Mouse (Mus musculus): Measurements from ENCODE around the gene Blvra. TPM values are rescaled to one million over a fixed set of nuclear protein-coding genes. Genes with fewer than 3 reads are reported as not detected.
"Not testable (repeated sequence)": the region's sequence is repeated elsewhere in the genome, so short reads cannot be mapped to it uniquely, and the experiment has no call there.

The Blvra gene
- polyA plus RNA-seq, 1 experiment from 2014 or later, result 34.4 TPM

DNA sequence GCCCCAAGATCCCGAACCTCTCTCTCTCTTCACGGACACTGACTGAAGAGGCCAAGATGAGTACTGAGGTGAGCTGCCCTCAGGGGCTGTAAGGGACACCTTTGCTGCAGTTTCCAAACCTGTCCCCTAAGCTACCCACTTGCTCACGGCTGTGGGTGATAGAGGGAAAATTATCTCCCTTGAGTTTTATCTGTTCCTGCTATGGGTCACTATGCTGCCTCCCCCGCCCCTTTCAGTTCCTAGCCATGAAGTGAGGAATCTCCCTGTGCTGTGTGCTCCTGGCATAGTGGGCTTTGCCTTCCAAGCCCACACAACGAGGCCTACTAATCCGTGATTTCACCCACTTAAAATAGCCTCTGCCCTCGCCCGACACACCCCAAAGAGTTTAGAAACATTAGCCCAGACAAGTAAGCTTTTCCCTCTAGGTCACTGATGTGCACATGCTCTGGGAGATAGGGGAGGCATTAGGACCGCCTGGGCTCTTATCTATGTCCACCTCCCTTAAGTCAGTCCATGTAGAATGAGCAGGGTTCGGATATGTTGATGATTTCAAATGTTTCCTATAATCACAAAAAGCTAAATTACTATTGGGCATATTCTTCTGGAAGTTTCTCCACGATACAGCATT lies 10.2 kb downstream of the Blvra start:
- H3K27ac ChIP-seq (replicated peaks), result no peak overlapping the region
- H3K36me3 ChIP-seq, result no peaks in the 10 kb centered on the region
- no peak overlapping the region for H3K9ac ChIP-seq (replicated peaks)
- no peak overlapping the region for H3K4me3 ChIP-seq (replicated peaks)
- H3K4me2 ChIP-seq, result no peak overlapping the region
- no peaks in the 10 kb centered on the region for H3K9me3 ChIP-seq (replicated peaks)
- no peaks in the 10 kb centered on the region for H3K4me1 ChIP-seq
- WGBS, result 93% methylated on average over 11 of the region's 11 CpGs
- no peaks in the 10 kb centered on the region for H3K27me3 ChIP-seq (replicated peaks)
- no peak for ATAC-seq (ENCODE audit: low FRiP score)

DNA sequence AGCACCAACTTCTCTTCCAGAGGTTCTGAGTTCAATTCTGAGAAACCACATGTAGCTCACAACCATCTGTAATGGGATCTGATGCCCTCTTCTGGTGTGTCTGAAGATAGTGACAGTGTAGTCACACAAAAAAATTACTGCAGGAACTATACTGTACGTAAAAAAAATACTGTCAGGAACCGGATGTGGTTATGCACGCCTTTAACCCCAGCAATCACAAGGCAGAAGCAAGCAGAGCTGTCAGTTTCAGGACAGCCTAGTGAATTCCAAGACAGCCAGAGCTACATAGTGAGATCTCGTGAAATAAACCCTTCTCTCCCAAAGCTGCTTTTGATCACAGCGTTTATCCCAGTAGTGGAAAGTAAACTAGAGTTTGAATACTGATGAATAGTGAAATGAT lies 15.8 kb downstream of the Blvra start:
- H3K4me3 ChIP-seq (replicated peaks), result no peak overlapping the region
- no peak for ATAC-seq (ENCODE audit: low FRiP score)
- no peaks in the 10 kb centered on the region for H3K9me3 ChIP-seq (replicated peaks)
- WGBS, result 92% methylated on average over 5 of the region's 5 CpGs
- no peaks in the 10 kb centered on the region for H3K27me3 ChIP-seq (replicated peaks)
- H3K9ac ChIP-seq (replicated peaks), result no peak overlapping the region
- H3K27ac ChIP-seq (replicated peaks), result no peak overlapping the region
- H3K4me1 ChIP-seq, result no peaks in the 10 kb centered on the region
- no peak overlapping the region for H3K4me2 ChIP-seq
- H3K36me3 ChIP-seq, result peaks cover 10% of the 10 kb centered on the region

DNA sequence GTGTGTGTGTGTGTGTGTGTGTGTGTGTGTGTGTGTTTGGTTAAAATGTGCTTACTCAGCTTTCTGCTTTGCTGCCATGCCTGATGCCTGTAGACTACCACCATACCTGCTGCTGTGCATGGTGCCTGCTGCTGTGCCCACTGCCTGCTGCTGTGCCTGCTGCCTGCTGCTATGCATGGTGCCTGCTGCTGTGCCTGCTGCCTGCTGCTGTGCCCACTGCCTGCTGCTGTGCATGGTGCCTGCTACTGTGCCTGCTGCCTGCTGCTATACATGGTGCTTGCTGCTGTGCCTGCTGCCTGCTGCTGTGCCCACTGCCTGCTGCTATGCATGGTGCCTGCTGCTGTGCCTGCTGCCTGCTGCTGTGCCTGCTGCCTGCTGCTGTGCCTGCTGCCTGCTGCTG lies 19.7 kb downstream of the Blvra start:
- not testable (repeated sequence) for H3K9ac ChIP-seq (replicated peaks); H3K27me3 ChIP-seq (replicated peaks); H3K36me3 ChIP-seq; H3K4me3 ChIP-seq (replicated peaks); H3K9me3 ChIP-seq (replicated peaks); ATAC-seq (ENCODE audit: low FRiP score); H3K4me1 ChIP-seq; H3K4me2 ChIP-seq; H3K27ac ChIP-seq (replicated peaks)

DNA sequence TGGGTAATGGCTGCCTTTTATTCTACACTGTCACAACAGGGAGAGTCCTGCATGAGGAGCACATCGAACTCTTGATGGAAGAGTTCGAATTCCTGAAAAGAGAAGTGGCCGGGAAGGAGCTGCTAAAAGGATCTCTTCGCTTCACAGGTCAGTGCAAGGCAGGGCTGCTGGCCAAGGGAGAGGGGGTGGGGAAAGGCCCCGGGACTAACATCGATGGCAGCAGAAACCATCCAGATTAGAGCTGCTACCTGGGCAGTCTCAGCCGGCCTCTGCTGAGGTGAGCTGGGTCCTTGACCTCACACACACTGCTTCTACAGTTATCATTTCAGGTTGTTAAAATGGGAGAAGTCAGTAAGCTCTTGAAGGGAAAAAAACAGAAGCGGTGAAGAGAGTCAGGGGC lies 21.5 kb downstream of the Blvra start:
- WGBS, result 82% methylated on average over 8 of the region's 8 CpGs
- no peak overlapping the region for H3K9ac ChIP-seq (replicated peaks)
- H3K36me3 ChIP-seq, result peaks cover 5% of the 10 kb centered on the region
- H3K27ac ChIP-seq (replicated peaks), result no peak overlapping the region
- no peaks in the 10 kb centered on the region for H3K4me1 ChIP-seq
- H3K4me2 ChIP-seq, result no peak overlapping the region
- no peaks in the 10 kb centered on the region for H3K9me3 ChIP-seq (replicated peaks)
- no peaks in the 10 kb centered on the region for H3K27me3 ChIP-seq (replicated peaks)
- ATAC-seq (ENCODE audit: low FRiP score), result no peak
- H3K4me3 ChIP-seq (replicated peaks), result no peak overlapping the region

DNA sequence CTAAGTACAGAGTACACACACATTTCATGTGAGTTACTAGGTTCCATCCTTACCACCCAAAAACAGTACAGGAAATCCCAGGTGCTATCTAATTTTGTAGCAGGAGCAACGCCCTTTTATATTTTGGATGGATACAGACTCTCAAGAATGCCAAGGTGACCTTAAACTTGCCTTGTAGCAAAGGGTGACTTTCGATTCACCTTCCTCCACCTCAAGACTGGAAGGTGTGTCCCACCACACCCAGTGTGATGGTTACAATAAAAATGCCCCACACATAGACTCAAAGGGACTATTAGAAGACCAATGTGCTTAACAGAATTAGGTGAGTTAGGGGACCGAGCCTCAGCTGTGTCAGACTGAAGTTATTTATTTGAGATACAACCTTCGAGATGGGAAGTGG lies 38.5 kb downstream of the Blvra start:
- no peak overlapping the region for H3K9ac ChIP-seq (replicated peaks)
- H3K4me1 ChIP-seq, result no peaks in the 10 kb centered on the region
- peaks cover 30% of the 10 kb centered on the region for H3K36me3 ChIP-seq
- no peaks in the 10 kb centered on the region for H3K9me3 ChIP-seq (replicated peaks)
- no peaks in the 10 kb centered on the region for H3K27me3 ChIP-seq (replicated peaks)
- ATAC-seq (ENCODE audit: low FRiP score), result no peak
- H3K4me3 ChIP-seq (replicated peaks), result no peak overlapping the region
- no peak overlapping the region for H3K4me2 ChIP-seq
- 97% methylated on average over 4 of the region's 4 CpGs for WGBS
- no peak overlapping the region for H3K27ac ChIP-seq (replicated peaks)

DNA sequence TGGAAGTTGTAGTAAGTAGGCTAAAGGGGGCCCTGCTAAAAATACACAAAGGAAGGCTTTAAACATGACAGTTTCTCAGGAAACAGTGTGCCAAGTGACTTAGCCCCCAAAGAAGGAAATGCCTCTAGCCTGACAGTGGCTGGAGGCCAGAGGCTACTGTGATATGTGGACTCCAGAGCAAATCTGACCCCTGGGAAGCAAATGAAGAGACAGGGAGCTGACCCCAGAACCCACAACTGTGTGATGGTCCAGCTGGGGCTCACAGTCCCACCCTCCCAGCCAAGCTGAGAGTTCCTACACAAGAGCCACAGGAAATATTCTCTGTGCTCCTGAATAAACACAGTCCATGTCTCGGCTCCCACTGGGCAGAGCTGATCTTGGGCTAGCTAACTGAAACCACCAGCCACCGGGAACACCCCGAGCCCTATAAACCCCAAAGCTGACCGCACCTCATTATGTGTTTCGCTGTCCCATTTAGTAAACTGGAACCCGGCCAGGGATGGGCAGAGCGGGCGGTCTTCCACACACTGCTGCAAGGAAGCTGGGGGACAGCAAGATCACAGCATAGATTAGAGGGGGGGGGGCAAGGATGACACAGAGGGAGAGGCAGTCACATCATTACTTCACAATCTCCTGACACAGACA lies 51.2 kb downstream of the Blvra start:
- 95% methylated on average over 8 of the region's 8 CpGs for WGBS
- Histone ChIP-seq H3K9me3 (replicated peaks) (no peaks in the 10 kb centered on the region), H3K9ac (replicated peaks) (no peak overlapping the region), H3K4me1 (no peaks in the 10 kb centered on the region), H3K4me2 (no peak overlapping the region), H3K27ac (replicated peaks) (peak overlapping the region; percentile 14; the same call in 1 of the 2 replicates), H3K36me3 (peaks cover 2% of the 10 kb centered on the region; the same call in 1 of the 2 replicates), H3K27me3 (replicated peaks) (no peaks in the 10 kb centered on the region), H3K4me3 (replicated peaks) (no peak overlapping the region)
- no peak for ATAC-seq (ENCODE audit: low FRiP score)

DNA sequence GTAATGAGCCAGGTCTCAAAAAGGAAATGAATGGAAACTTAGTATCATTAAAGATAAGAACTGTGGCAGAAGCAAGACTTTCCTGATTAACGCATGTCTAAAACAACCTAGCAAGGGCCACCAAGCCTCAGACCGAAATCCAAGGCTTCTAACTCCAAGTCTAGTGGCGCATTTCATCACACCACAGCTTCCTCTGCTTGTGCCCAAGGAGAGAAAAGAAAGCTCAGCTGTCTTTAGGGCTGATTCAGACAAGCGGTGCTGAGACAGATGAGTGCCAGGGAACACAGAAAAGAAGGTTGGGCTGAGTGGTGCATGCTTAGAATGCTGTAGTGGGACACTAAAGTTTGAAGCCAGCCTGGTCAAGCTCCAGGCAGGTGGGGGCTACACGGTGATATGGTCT lies 58.5 kb downstream of the Blvra start:
- Histone ChIP-seq H3K36me3 (no peaks in the 10 kb centered on the region), H3K9ac (replicated peaks) (no peak overlapping the region), H3K4me2 (no peak overlapping the region), H3K9me3 (replicated peaks) (no peaks in the 10 kb centered on the region), H3K4me3 (replicated peaks) (no peak overlapping the region), H3K27ac (replicated peaks) (no peak overlapping the region), H3K27me3 (replicated peaks) (no peaks in the 10 kb centered on the region), H3K4me1 (peaks cover 11% of the 10 kb centered on the region)
- ATAC-seq (ENCODE audit: low FRiP score), result no peak
- WGBS, result 84% methylated on average over 5 of the region's 5 CpGs

DNA sequence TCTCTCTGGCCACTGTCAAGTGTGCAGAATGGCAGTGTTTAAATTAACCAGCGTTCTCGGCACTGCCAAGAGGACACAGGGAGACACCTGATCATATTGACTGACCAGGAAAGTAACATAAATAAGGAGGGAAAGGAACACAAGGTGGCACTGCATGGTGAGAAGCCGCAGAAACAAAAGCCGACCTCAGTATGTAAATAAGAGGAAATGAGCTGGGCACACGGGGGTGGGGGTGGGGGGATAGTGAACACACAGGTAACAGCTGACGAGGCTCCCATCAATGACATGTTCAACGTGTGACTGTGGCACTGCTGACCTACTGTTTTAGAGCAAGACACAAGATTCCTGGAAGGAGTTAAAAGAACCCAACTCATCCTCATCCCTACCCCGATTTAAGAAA lies 60.9 kb downstream of the Blvra start:
- ATAC-seq (ENCODE audit: low FRiP score), result no peak
- WGBS, result 76% methylated on average over 8 of the region's 8 CpGs
- H3K4me3 ChIP-seq (replicated peaks), result no peak overlapping the region
- no peaks in the 10 kb centered on the region for H3K9me3 ChIP-seq (replicated peaks)
- no peaks in the 10 kb centered on the region for H3K36me3 ChIP-seq
- H3K27ac ChIP-seq (replicated peaks), result no peak overlapping the region
- H3K4me1 ChIP-seq, result peaks cover 21% of the 10 kb centered on the region
- no peaks in the 10 kb centered on the region for H3K27me3 ChIP-seq (replicated peaks)
- H3K9ac ChIP-seq (replicated peaks), result no peak overlapping the region
- H3K4me2 ChIP-seq, result no peak overlapping the region

DNA sequence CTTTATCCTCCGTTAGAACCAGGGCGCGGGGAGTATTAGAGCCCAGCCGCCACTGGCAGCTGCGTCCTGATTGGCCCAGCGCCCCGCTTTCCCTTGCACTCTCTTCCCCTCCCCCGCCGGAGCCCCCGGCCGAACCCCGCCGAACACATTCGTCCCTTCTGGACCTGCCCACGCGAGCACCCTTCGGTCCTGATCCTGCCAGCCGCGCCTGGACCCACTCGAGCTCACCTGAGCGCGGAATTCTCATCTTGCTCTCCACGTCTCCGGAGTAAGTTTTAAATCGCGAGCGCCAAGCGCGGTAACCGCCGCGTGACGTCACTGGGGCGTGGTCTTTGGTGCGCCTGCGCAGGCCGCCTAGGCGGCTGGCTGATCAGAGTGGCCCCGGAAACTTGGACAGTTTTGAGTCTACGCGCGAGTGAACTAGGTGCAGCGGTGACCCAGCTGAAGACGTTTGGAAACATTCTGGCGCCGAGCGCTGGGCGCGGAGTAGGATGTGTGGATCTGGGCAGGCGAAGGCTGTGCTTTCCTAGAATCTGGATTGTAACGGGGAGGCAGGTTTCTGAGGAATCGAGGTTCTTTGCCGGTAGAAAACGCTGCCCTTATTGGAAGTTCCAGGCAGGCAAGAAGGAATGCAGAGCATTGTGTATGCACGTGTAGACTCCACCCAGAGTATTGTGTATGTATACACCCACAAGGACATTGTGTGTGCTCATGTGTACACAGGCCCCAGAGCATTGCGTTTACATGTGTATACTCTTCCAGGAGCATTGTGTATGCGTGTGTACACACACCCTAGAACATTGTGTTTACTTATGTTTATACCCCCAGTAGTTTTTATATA lies 63.4 kb downstream of the Blvra start, which contains the start of gene Ncaph:
Gene Ncaph (minus strand): TSS at position 334 of the 841 bp plus-strand sequence.
- no peaks in the 10 kb centered on the region for H3K36me3 ChIP-seq
- peak; percentile 93 for ATAC-seq (ENCODE audit: low FRiP score)
- 1% methylated on average over 57 of the region's 57 CpGs for WGBS

DNA sequence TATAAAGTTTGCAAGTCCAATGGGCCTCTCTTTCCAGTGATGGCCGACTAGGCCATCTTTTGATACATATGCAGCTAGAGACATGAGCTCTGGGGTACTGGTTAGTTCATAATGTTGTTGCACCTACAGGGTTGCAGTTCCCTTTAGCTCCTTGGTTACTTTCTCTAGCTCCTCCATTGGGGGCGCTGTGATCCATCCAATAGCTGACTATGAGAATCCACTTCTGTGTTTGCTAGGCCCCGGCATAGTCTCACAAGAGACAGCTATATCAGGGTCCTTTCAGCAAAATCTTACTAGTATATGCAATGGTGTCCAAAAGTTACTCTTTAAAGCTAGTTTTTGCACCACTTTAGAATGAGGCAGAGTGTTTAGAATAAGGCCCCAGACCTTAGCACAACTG lies 64.8 kb downstream of the Blvra start:
- WGBS, result 59% methylated on average over 3 of the region's 3 CpGs
- H3K4me3 ChIP-seq (replicated peaks); ATAC-seq (ENCODE audit: low FRiP score); H3K27me3 ChIP-seq (replicated peaks); H3K27ac ChIP-seq (replicated peaks); H3K9me3 ChIP-seq (replicated peaks); H3K36me3 ChIP-seq; H3K9ac ChIP-seq (replicated peaks); H3K4me2 ChIP-seq: not testable (repeated sequence)
- H3K4me1 ChIP-seq, result peaks cover 28% of the 10 kb centered on the region

More for the DNA sequence above, 63.4 kb downstream of the Blvra start, which contains the start of gene Ncaph:
- peak within 1 kb of the TSS; percentile 63 for H3K4me2 ChIP-seq
- H3K4me3 ChIP-seq (replicated peaks), result peak within 1 kb of the TSS; percentile 68
- peaks cover 28% of the 10 kb centered on the region for H3K4me1 ChIP-seq
- peak within 1 kb of the TSS; percentile 84 for H3K27ac ChIP-seq (replicated peaks)
- H3K9me3 ChIP-seq (replicated peaks), result no peaks in the 10 kb centered on the region
- H3K27me3 ChIP-seq (replicated peaks), result no peaks in the 10 kb centered on the region
- peak within 1 kb of the TSS; percentile 57 for H3K9ac ChIP-seq (replicated peaks)

DNA sequence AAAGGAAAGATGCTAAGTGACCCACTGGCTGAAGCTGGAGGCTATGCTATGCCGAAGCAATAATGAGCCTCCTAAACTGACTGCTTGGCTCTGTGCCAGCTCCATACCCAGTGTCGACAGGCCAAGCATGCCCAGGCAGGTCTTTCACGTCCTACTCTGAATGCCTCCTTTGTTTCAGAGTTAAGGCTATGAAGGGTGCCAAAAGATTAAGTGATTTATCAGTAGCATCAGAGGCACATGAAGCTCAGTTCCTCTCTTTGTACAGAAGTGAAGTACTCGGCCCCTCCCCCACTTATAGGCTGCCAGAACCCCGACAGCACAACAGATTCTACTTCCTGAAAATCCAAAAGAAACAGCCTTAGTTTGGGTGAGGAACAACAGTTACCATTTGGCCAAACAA lies 66.5 kb downstream of the Blvra start:
- peak overlapping the region; percentile 33; the same call in 1 of the 2 replicates for H3K27ac ChIP-seq (replicated peaks)
- H3K4me2 ChIP-seq, result peak overlapping the region; percentile 3; the same call in 1 of the 2 replicates
- 8% methylated on average over 5 of the region's 5 CpGs for WGBS
- no peak overlapping the region for H3K4me3 ChIP-seq (replicated peaks)
- no peak overlapping the region for H3K9ac ChIP-seq (replicated peaks)
- no peaks in the 10 kb centered on the region for H3K9me3 ChIP-seq (replicated peaks)
- peak; percentile 22; the same call in 1 of the 2 replicates for ATAC-seq (ENCODE audit: low FRiP score)
- no peaks in the 10 kb centered on the region for H3K36me3 ChIP-seq
- no peaks in the 10 kb centered on the region for H3K27me3 ChIP-seq (replicated peaks)
- H3K4me1 ChIP-seq, result peaks cover 31% of the 10 kb centered on the region
